Mouse (Mus musculus) heart, postnatal 4 days (tissue): ENCODE results near the gene Map2k7. TPM values are rescaled to one million over a fixed set of nuclear protein-coding genes. Genes with fewer than 3 reads are reported as not detected.

ENCODE experiments used
- DNase-seq: peaks from one replicate; pipeline ENCODE4 v3.0.0; 2021
- total RNA-seq, 2 experiments: library from RNA; stranded (reverse); gene quantifications; 2 replicates each; pipeline ENCODE4 v1.2.3; 2021

Gene Map2k7
- total RNA-seq, 2 experiments from 2014 or later, result 66.7 to 68.9 TPM

GRCm38 (mm10) chr8:4259125-4259804 lies 20.7 kb downstream of the Map2k7 start, which contains the start of gene Ctxn1:
TSS of gene Ctxn1 (minus strand) at chr8:4259274.
- DNase-seq, result peak; percentile 97

- no peak for DNase-seq
Measured at GRCm38 (mm10) chr8:4259805-4260170, 21.2 kb downstream of the Map2k7 start.

- DNase-seq, result no peak
Measured at GRCm38 (mm10) chr8:4263105-4263791, 24.7 kb downstream of the Map2k7 start.

GRCm38 (mm10) chr8:4265160-4265914 lies 26.8 kb downstream of the Map2k7 start:
- DNase-seq, result no peak

DNA sequence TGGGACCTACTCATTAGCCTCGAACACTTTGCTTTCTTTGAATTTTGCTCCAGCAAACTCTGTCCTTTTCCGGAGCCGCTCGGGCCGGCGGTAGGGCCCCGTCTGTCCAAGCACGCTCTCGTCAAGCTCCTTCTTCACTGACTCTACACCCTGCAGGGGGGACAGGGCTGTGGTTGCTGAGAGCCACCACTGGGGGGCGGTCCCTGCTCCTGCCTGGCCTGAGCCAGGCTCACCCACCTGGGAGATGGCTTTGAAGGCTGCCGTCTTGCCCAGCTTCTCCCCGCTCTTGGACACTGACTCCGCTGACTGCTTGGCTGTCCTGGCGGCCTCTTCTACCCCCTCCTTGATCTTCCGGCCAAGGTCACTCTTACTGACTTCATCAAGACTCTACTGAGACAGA lies 29.1 kb downstream of the Map2k7 start:
- peak; percentile 47 for DNase-seq

- no peak for DNase-seq
Measured at GRCm38 (mm10) chr8:4269609-4270008, 31.1 kb downstream of the Map2k7 start.

GRCm38 (mm10) chr8:4275275-4276110 lies 37.0 kb downstream of the Map2k7 start, which contains the start of gene Timm44:
TSS of gene Timm44 (minus strand) at chr8:4275913.
- peak; percentile 95 for DNase-seq

- DNase-seq, result no peak
Measured at GRCm38 (mm10) chr8:4276111-4276465, 37.5 kb downstream of the Map2k7 start.

DNA sequence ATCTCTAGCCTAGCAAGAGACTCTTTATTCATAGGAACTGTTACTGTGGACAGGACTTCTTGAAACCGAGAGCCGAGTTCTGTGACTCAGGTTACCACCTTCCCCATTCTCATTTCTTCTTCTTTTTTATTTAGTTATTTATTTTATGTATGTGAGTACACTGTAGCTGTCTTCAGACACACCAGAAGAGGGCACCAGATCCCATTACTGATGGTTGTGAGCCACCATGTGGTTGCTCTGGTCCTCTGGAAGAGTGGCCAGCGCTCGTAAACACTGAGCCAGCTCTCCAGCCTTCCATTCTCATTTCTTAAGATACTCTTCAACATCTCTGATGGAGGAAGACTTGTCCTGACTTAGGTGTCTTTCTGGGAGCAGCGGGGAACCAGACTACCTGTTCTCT lies 54.2 kb downstream of the Map2k7 start:
- no peak for DNase-seq

Other genes with a start within 250 kb of the Map2k7 start
- not detected for gene Cd209f, start 132.9 kb upstream of the Map2k7 start, total RNA-seq
- gene Cd209g, start 104.6 kb upstream of the Map2k7 start, total RNA-seq, result not detected
- gene Evi5l, start 72.2 kb upstream of the Map2k7 start, total RNA-seq, result 10 to 100 TPM; 19.1 to 26.0 TPM
- under 1 TPM; 0.05 to 0.07 TPM for gene Prr36, start 21.3 kb upstream of the Map2k7 start, total RNA-seq
- under 1 TPM; 0.14 TPM for gene Lrrc8e, start 11.9 kb upstream of the Map2k7 start, total RNA-seq
- under 1 TPM; 0.24 to 0.52 TPM for gene Gm49320, start 125 bp downstream of the Map2k7 start, total RNA-seq
- gene Tgfbr3l, start 9.5 kb downstream of the Map2k7 start, total RNA-seq, result 1 to 10 TPM; 4.0 to 5.5 TPM
- 10 to 100 TPM; 19.5 to 21.6 TPM for gene Snapc2, start 14.3 kb downstream of the Map2k7 start, total RNA-seq
- 10 to 100 TPM in 1 of 2 experiments, 1 to 10 TPM in 1; 9.6 to 10.1 TPM for gene Ctxn1, start 20.5 kb downstream of the Map2k7 start, total RNA-seq
- gene Timm44, start 37.2 kb downstream of the Map2k7 start, total RNA-seq, result 100 to 1,000 TPM; 107 to 112 TPM
- gene Ccl25, start 86.5 kb downstream of the Map2k7 start, total RNA-seq, result 10 to 100 TPM in 1 of 2 experiments, 1 to 10 TPM in 1; 8.2 to 10.3 TPM
- 10 to 100 TPM; 95.8 to 96.1 TPM for gene Elavl1, start 86.7 kb downstream of the Map2k7 start, total RNA-seq